Mouse (Mus musculus): ENCODE data around the gene Fbln1. TPM values are rescaled to one million over a fixed set of nuclear protein-coding genes. Genes with fewer than 3 reads are reported as not detected.
A peak's percentile ranks its signal among the peaks of the same experiment; 100 is the strongest.

The Fbln1 gene
- polyA plus RNA-seq, 1 experiment = 11.9 TPM

DNA sequence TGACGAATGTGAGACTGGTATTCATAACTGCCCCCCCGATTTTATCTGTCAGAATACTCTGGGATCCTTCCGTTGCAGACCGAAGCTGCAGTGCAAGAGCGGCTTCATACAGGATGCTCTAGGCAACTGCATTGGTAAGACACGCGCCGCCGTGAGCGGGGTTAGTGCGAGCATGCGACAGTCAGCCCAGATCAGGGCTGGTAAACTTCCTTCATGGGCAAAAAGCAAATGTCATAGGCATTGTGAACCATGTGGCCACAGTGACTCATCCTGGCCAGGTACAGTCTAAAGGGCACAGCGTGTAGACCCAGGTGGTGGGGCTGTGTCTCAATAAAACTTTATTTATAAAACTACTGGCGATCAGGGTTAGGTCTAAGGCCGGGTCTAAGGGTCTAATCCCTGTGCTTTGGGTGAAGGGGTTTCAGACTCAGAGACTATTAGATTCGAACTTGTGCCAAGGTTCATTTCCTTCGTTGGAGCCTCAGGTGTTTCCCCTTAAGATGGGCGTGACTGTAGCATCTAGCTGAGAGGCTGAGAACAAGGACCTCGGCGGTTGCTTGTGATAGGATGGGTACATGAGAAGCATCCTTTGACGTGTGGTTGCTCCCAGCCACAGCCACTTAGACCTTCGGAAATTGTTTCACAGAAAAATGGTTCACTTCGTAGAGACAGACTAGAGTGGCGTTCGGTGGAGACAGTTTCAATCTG, 26.9 kb downstream of the Fbln1 start:
- DNase-seq (ENCODE audit: extremely low spot score in 1 of 2, low spot score in 1 of 2) = no peak

GRCm38 (mm10) chr15:85233251-85233611, 27.5 kb downstream of the Fbln1 start:
- no peak for DNase-seq (ENCODE audit: extremely low spot score in 1 of 2, low spot score in 1 of 2)

DNA sequence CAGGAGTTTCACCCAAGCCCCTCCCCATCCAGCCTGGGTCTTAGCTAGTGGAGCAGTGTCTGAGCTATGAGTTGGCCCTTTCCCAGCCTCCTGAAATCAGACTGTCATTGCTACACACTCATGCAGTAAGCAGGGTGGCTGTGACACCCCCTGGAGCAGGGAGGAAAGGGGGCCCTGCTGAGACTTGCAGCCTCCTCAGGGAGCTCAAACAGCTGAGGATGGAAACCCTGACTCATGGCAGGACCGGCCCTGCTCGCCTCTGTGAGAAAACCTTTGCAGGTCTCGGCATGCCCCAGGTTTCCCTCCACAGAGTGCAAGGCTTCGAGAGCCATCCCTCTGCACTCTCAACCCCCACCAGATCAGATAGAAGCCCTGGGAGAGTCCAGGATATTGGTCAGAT, 27.9 kb downstream of the Fbln1 start:
- DNase-seq (ENCODE audit: extremely low spot score in 1 of 2, low spot score in 1 of 2) = no peak

- no peak for DNase-seq (ENCODE audit: extremely low spot score in 1 of 2, low spot score in 1 of 2)
Observed at GRCm38 (mm10) chr15:85238821-85239745, 33.3 kb downstream of the Fbln1 start.

DNA sequence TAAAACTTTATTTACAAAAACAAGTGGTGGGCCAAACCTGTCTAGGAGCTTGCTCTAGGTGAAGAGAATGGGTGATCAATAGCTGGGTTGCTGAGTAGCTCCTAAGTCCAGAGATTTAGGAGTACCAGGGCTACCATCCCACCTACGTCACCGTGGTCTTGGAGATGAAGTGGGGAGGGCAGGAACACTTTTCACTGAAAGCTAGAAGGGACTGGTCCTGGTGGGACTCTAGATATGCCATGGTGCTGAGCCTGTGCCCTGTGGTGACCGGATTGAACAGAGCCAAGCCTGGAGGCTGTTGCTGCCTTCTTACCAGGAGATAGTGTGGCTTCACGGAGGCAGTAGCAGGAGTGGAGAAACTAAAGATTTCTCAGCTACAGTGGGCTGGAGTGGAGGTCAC, 34.3 kb downstream of the Fbln1 start:
- DNase-seq (ENCODE audit: extremely low spot score in 1 of 2, low spot score in 1 of 2) = no peak

GRCm38 (mm10) chr15:85241856-85242255, 36.1 kb downstream of the Fbln1 start:
- no peak for DNase-seq (ENCODE audit: extremely low spot score in 1 of 2, low spot score in 1 of 2)

GRCm38 (mm10) chr15:85244414-85245161, 38.8 kb downstream of the Fbln1 start:
- DNase-seq (ENCODE audit: extremely low spot score in 1 of 2, low spot score in 1 of 2) = no peak

- DNase-seq (ENCODE audit: extremely low spot score in 1 of 2, low spot score in 1 of 2) = no peak
Observed at GRCm38 (mm10) chr15:85245241-85246010, 39.7 kb downstream of the Fbln1 start.

GRCm38 (mm10) chr15:85246016-85246415, 40.3 kb downstream of the Fbln1 start:
- no peak for DNase-seq (ENCODE audit: extremely low spot score in 1 of 2, low spot score in 1 of 2)

DNA sequence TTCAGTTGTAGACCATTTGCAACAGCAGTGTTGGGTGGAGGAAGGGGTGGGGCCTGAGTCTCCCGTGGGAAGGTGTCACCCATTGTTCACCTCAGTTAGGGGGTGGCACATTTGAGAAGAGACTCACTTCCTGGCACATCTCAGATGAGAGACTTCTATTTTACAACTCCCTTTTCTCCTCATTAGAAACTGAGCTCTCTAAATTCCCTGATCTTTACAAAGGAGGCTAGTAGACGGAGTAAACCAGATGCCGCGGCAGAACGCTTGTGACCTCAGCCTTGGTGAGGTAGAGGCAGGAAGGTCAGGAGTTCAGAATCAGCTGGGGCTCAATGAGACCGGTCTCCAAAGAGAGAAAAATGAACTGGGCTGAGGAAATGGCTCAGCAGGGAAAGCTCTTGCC, 41.2 kb downstream of the Fbln1 start:
- no peak for DNase-seq (ENCODE audit: extremely low spot score in 1 of 2, low spot score in 1 of 2)

DNA sequence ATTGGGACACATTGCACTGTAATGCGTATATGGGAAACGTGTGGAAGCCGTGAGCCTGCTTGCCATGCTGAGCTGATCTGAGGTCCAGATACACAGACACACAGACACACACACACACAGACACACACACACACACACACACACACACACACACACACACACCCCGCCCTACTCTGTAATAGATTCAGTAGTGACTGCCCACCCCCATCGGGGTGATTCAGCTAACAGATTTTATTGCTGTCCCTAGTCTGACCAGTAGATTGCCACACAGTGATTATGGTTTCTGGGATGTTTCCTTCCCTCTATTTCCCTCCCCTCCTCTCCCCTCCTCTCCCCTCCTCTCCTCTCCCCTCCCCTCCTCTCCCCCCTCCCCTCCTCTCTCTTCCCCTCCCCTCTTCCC, 42.6 kb downstream of the Fbln1 start:
- no peak for DNase-seq (ENCODE audit: extremely low spot score in 1 of 2, low spot score in 1 of 2)

GRCm38 (mm10) chr15:85249252-85249651, 43.5 kb downstream of the Fbln1 start:
- DNase-seq (ENCODE audit: extremely low spot score in 1 of 2, low spot score in 1 of 2) = peak; percentile 56 to 92

- DNase-seq (ENCODE audit: extremely low spot score in 1 of 2, low spot score in 1 of 2) = no peak
Observed at GRCm38 (mm10) chr15:85250436-85250835, 44.7 kb downstream of the Fbln1 start.

DNA sequence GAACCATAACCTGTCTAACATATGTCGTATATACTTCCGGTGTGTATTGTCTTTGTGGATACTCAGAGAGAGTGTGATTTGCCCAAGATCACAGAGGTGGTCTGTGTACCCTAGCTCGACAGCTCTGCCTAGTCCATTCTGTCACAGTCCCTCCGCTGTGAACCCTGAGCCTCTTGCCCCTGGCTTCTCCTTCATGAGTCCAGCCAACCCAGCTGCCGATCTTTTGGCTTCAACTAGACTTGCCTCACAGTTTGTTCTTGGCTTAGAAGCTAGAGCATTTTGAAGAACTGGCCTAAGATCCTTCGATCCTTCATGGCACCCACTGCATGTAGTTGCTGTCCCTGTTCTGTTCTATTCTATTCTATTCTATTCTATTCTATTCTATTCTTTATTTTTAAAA, 46.7 kb downstream of the Fbln1 start:
- no peak for DNase-seq (ENCODE audit: extremely low spot score in 1 of 2, low spot score in 1 of 2)

- DNase-seq (ENCODE audit: extremely low spot score in 1 of 2, low spot score in 1 of 2) = peak in 1 of 2 experiments; percentile 61
Observed at GRCm38 (mm10) chr15:85257775-85258429, 52.2 kb downstream of the Fbln1 start.

DNA sequence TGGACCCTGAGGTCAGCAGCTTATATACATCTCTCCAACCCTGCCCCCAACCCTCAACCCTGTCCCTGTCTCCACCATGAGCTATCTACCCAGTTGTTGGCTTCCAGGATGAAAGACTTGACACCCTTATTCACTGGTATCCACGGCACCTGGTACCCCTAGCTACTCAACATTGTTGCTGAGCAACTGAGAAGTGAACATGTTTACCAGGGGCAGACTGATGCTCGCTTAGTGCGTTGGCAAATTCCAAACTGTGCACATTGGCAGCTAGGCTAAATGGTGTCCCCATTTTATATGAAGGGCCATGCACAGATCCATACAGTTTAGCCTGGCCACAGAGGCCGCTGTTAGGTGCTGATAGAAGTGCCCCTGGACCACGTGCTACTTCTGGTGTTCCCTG, 57.1 kb downstream of the Fbln1 start:
- DNase-seq (ENCODE audit: extremely low spot score in 1 of 2, low spot score in 1 of 2) = no peak

- DNase-seq (ENCODE audit: extremely low spot score in 1 of 2, low spot score in 1 of 2) = peak; percentile 60 to 97
Observed at GRCm38 (mm10) chr15:85266729-85267434, 61.1 kb downstream of the Fbln1 start.

DNA sequence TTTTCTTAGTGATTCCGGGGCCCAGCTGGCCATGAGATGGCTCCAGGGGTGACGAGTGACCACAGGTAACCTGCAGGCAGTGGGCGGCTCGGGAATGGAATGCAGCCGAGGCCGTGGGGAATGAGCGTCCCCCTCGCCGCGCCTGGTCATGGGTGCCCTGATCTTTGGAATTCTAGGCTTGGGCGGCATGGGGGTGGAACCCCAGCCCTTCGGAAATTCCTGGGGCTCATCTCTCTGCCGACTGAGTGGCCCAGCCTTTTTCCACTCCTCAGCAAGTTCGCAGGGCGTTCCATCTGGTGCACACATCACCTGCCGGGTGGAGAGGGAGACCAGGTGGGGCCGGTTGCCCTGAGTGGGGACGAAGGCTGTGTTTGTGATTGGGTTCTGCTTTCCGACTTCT, 62.1 kb downstream of the Fbln1 start:
- DNase-seq (ENCODE audit: extremely low spot score in 1 of 2, low spot score in 1 of 2) = no peak

DNA sequence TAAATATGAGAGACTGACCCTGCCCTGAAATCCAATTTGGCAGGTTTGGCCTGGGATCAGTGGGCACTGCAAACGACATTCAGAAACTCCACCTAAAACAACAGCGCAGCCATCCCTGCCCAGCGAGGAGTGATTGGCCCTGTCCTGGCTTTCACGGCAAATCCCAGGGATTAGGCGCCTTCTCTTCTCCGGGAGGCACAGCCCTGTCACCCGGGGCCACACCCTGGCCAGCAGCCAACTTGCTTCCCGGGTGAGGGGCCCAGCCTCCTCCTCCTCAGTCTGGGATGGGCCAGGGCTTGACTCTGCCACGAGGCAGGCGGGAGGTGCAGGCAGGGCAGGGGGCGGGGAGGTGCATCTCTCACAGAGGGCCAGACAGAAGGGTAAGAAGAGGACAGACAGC, 67.2 kb downstream of the Fbln1 start:
- DNase-seq (ENCODE audit: extremely low spot score in 1 of 2, low spot score in 1 of 2) = no peak
